Mouse (Mus musculus): Measurements from ENCODE around the gene Slc30a6. TPM values are rescaled to one million over a fixed set of nuclear protein-coding genes. Genes with fewer than 3 reads are reported as not detected.
"Not testable (repeated sequence)": the region's sequence is repeated elsewhere in the genome, so short reads cannot be mapped to it uniquely, and the experiment has no call there.

Gene Slc30a6
- polyA plus RNA-seq, 1 experiment from 2014 or later, result 27.3 TPM

- no peaks in the 10 kb centered on the region for H3K9me3 ChIP-seq (replicated peaks)
- 82% methylated on average over 10 of the region's 10 CpGs for WGBS
- no peaks in the 10 kb centered on the region for H3K4me1 ChIP-seq (replicated peaks)
- no peaks in the 10 kb centered on the region for H3K36me3 ChIP-seq
- no peak overlapping the region for H3K27ac ChIP-seq (ENCODE audit: poor library complexity, severe bottlenecking)
- no peak overlapping the region for H3K9ac ChIP-seq
- no peak overlapping the region for H3K4me3 ChIP-seq
- no peaks in the 10 kb centered on the region for H3K27me3 ChIP-seq (replicated peaks)
- no peak for ATAC-seq (ENCODE audit: insufficient number of reproducible peaks, low FRiP score)
- no peak overlapping the region for H3K4me2 ChIP-seq
Measured at GRCm38 (mm10) chr17:74449776-74450175, 54.4 kb downstream of the Slc30a6 start.

- 64% methylated on average over 3 of the region's 3 CpGs for WGBS
- Histone ChIP-seq H3K4me2 (no peak overlapping the region), H3K9ac (no peak overlapping the region), H3K9me3 (replicated peaks) (no peaks in the 10 kb centered on the region), H3K27me3 (replicated peaks) (no peaks in the 10 kb centered on the region), H3K36me3 (no peaks in the 10 kb centered on the region), H3K4me1 (replicated peaks) (no peaks in the 10 kb centered on the region), H3K4me3 (no peak overlapping the region), H3K27ac (ENCODE audit: poor library complexity, severe bottlenecking) (no peak overlapping the region)
- ATAC-seq (ENCODE audit: insufficient number of reproducible peaks, low FRiP score), result no peak
Measured at GRCm38 (mm10) chr17:74453928-74454327, 58.5 kb downstream of the Slc30a6 start.

- ATAC-seq (ENCODE audit: insufficient number of reproducible peaks, low FRiP score), result no peak
- Histone ChIP-seq H3K36me3 (no peaks in the 10 kb centered on the region), H3K9me3 (replicated peaks) (no peaks in the 10 kb centered on the region), H3K27me3 (replicated peaks) (no peaks in the 10 kb centered on the region), H3K4me3 (no peak overlapping the region), H3K9ac (no peak overlapping the region), H3K27ac (ENCODE audit: poor library complexity, severe bottlenecking) (no peak overlapping the region), H3K4me1 (replicated peaks) (no peaks in the 10 kb centered on the region), H3K4me2 (no peak overlapping the region)
- WGBS, result 87% methylated on average over 1 of the region's 1 CpGs
Measured at GRCm38 (mm10) chr17:74454660-74455059, 59.3 kb downstream of the Slc30a6 start.

- H3K27ac ChIP-seq (ENCODE audit: poor library complexity, severe bottlenecking), result no peak overlapping the region
- H3K4me2 ChIP-seq, result no peak overlapping the region
- no peaks in the 10 kb centered on the region for H3K9me3 ChIP-seq (replicated peaks)
- H3K27me3 ChIP-seq (replicated peaks), result no peaks in the 10 kb centered on the region
- H3K4me3 ChIP-seq, result no peak overlapping the region
- ATAC-seq (ENCODE audit: insufficient number of reproducible peaks, low FRiP score), result no peak
- no peaks in the 10 kb centered on the region for H3K4me1 ChIP-seq (replicated peaks)
- 79% methylated on average over 4 of the region's 4 CpGs for WGBS
- H3K9ac ChIP-seq, result no peak overlapping the region
- no peaks in the 10 kb centered on the region for H3K36me3 ChIP-seq
Measured at GRCm38 (mm10) chr17:74455426-74455825, 60.0 kb downstream of the Slc30a6 start.

GRCm38 (mm10) chr17:74456825-74457224, 61.4 kb downstream of the Slc30a6 start:
- Histone ChIP-seq H3K4me3 (no peak overlapping the region), H3K4me2 (no peak overlapping the region), H3K36me3 (no peaks in the 10 kb centered on the region), H3K9ac (no peak overlapping the region), H3K4me1 (replicated peaks) (no peaks in the 10 kb centered on the region), H3K27ac (ENCODE audit: poor library complexity, severe bottlenecking) (no peak overlapping the region), H3K9me3 (replicated peaks) (no peaks in the 10 kb centered on the region), H3K27me3 (replicated peaks) (no peaks in the 10 kb centered on the region)
- no peak for ATAC-seq (ENCODE audit: insufficient number of reproducible peaks, low FRiP score)
- 91% methylated on average over 5 of the region's 5 CpGs for WGBS

GRCm38 (mm10) chr17:74457972-74458677, 62.7 kb downstream of the Slc30a6 start:
- Histone ChIP-seq H3K4me3 (no peak overlapping the region), H3K27ac (ENCODE audit: poor library complexity, severe bottlenecking) (no peak overlapping the region), H3K4me1 (replicated peaks) (no peaks in the 10 kb centered on the region), H3K4me2 (no peak overlapping the region), H3K36me3 (no peaks in the 10 kb centered on the region), H3K9me3 (replicated peaks) (no peaks in the 10 kb centered on the region), H3K9ac (no peak overlapping the region), H3K27me3 (replicated peaks) (no peaks in the 10 kb centered on the region)
- WGBS, result 61% methylated on average over 10 of the region's 10 CpGs
- ATAC-seq (ENCODE audit: insufficient number of reproducible peaks, low FRiP score), result no peak

- 55% methylated on average over 8 of the region's 8 CpGs for WGBS
- H3K27me3 ChIP-seq (replicated peaks), result no peaks in the 10 kb centered on the region
Measured at GRCm38 (mm10) chr17:74458711-74459408, 63.5 kb downstream of the Slc30a6 start, which contains the start of gene Nlrc4. TSS of gene Nlrc4 (minus strand) at chr17:74459142.

GRCm38 (mm10) chr17:74463510-74463909, 68.1 kb downstream of the Slc30a6 start:
- Histone ChIP-seq H3K4me2 (no peak overlapping the region), H3K4me1 (replicated peaks) (no peaks in the 10 kb centered on the region), H3K4me3 (no peak overlapping the region), H3K27ac (ENCODE audit: poor library complexity, severe bottlenecking) (no peak overlapping the region), H3K9me3 (replicated peaks) (no peaks in the 10 kb centered on the region), H3K27me3 (replicated peaks) (no peaks in the 10 kb centered on the region), H3K9ac (no peak overlapping the region), H3K36me3 (no peaks in the 10 kb centered on the region)
- ATAC-seq (ENCODE audit: insufficient number of reproducible peaks, low FRiP score), result no peak

More at GRCm38 (mm10) chr17:74458711-74459408, 63.5 kb downstream of the Slc30a6 start, which contains the start of gene Nlrc4:
- ATAC-seq (ENCODE audit: insufficient number of reproducible peaks, low FRiP score), result no peak
- H3K27ac ChIP-seq (ENCODE audit: poor library complexity, severe bottlenecking), result no peak within 1 kb of the TSS
- no peaks in the 10 kb centered on the region for H3K36me3 ChIP-seq
- H3K4me1 ChIP-seq (replicated peaks), result no peaks in the 10 kb centered on the region
- no peak within 1 kb of the TSS for H3K9ac ChIP-seq
- no peak within 1 kb of the TSS for H3K4me2 ChIP-seq
- no peak within 1 kb of the TSS for H3K4me3 ChIP-seq
- no peaks in the 10 kb centered on the region for H3K9me3 ChIP-seq (replicated peaks)

- not testable (repeated sequence) for H3K27me3 ChIP-seq (replicated peaks); H3K27ac ChIP-seq (ENCODE audit: poor library complexity, severe bottlenecking); H3K9me3 ChIP-seq (replicated peaks); H3K4me3 ChIP-seq; H3K36me3 ChIP-seq; ATAC-seq (ENCODE audit: insufficient number of reproducible peaks, low FRiP score); H3K9ac ChIP-seq; H3K4me1 ChIP-seq (replicated peaks); H3K4me2 ChIP-seq
- WGBS, result 82% methylated on average over 2 of the region's 2 CpGs
Measured at GRCm38 (mm10) chr17:74467981-74468380, 72.6 kb downstream of the Slc30a6 start.

GRCm38 (mm10) chr17:74470133-74470532, 74.7 kb downstream of the Slc30a6 start:
- H3K9ac ChIP-seq; H3K27me3 ChIP-seq (replicated peaks); ATAC-seq (ENCODE audit: insufficient number of reproducible peaks, low FRiP score); H3K4me2 ChIP-seq; H3K27ac ChIP-seq (ENCODE audit: poor library complexity, severe bottlenecking); H3K36me3 ChIP-seq; H3K9me3 ChIP-seq (replicated peaks); H3K4me1 ChIP-seq (replicated peaks); H3K4me3 ChIP-seq: not testable (repeated sequence)
- 76% methylated on average over 6 of the region's 6 CpGs for WGBS
